Mouse (Mus musculus): Measurements from ENCODE around the gene Eif2s3x.

Gene Eif2s3x

DNA sequence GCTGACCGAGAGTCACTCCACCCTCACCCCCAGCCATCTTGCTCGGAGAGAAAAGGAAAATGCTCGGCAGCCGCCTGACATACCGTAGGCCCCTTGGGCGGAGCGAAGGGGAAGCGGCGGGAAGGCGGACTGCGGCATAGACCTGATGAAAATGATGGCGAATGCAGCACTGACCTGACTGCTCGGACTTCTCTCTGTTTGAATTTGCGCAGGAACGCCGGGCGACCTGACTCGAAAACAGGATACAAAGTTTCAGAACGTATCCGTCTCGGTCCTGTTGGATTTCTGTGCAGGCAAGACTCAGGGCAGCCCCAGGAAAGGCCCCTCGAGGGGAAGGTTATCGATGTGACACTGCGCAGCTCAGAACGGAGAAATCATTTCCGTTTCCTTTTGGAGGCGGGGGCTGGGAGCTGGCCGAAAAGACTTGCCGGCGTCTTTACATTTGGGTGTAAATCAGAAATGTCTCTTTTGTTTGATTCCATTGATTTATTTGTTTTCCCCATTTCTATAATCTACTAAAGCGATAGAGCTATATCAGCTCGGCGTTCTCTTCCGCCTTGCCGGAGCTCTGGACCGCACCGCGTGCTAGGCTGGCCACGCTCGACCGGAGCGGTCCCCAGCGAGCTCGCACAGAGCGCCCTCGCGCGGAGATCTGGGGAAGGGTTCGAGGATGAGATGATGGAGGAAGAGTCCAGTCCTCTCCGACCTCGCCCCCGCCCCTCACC is at the start of gene Eif2s3x:
TSS of gene Eif2s3x (minus strand) at position 266 of the 725 bp plus-strand sequence.
- peak; percentile 83 for DNase-seq (ENCODE audit: extremely low read depth, low read depth)

DNA sequence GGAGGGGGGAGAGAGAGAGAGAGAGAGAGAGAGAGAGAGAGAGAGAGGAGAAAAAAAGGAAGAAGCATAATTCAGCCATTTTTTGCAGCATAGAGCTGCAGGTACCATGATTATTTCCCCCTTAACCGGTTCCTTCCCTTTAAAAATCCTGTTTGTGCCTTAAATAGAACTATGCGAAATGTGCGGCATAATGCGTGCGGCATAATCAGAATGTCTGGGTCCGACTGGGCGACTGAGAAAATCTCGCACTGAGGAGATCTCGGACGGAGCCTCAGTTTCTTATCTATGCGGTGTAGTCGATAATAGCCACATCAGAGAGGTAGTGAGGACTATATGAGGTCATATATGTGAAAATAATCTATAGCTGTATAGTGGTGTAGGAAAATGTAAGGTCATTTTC is 22.9 kb upstream of the Eif2s3x start:
- peak; percentile 55 for DNase-seq (ENCODE audit: extremely low read depth, low read depth)

DNA sequence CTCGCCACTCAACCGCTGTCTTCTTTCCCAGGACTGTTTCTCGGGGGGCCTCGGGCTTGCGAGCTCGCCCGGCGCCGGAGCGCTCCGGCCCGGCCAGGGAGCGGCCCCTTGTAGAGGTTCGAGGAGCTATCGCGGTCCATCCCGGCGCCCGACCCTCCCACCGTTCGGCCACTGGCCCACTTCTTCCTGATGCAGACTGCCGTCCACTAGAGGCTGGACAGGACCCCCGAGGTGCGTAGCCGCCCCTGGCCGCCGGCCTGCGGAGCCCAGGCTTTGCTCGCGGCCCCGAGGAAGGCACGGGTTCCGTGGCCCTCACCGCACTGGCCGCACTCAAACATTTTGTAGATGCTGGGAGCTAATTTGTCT is 22.5 kb upstream of the Eif2s3x start:
- DNase-seq (ENCODE audit: extremely low read depth, low read depth) = no peak

DNA sequence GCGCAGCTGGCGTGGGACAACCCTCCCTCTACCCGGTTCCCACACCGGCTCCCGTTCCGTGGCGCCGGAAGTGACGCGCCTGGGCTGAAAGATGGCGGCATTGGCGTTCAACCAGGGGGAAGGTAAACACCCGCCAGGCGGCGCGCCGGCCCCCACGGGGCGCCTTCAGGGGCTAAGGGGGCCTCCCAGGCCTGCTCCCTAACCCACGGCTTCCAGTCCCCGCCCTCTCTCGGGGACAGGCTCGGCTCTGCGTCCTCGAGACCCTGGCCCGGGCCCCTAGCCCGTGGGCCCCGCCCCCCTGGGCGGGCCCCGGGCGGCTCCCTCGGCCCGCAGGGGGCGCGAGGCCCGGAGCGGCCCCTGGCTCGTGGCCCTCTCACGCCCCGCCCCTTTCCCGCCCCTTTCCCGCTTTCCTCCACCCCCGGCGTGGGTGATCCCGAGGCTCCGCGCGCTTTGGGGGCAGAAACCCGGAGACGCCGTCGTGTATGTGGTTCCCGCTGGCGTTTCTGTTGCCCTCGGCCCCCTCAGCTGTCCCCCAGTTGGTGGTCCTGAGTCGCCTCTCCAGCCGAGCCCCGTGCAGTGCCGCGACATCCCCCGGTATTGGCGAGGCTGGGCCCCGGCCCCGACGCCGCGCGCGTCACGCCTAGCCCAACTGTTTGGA is 22.0 kb upstream of the Eif2s3x start, which contains the start of gene Klhl15:
TSS of gene Klhl15 (plus strand) at position 68 of the 658 bp plus-strand sequence.
- peak; percentile 80 for DNase-seq (ENCODE audit: extremely low read depth, low read depth)

DNA sequence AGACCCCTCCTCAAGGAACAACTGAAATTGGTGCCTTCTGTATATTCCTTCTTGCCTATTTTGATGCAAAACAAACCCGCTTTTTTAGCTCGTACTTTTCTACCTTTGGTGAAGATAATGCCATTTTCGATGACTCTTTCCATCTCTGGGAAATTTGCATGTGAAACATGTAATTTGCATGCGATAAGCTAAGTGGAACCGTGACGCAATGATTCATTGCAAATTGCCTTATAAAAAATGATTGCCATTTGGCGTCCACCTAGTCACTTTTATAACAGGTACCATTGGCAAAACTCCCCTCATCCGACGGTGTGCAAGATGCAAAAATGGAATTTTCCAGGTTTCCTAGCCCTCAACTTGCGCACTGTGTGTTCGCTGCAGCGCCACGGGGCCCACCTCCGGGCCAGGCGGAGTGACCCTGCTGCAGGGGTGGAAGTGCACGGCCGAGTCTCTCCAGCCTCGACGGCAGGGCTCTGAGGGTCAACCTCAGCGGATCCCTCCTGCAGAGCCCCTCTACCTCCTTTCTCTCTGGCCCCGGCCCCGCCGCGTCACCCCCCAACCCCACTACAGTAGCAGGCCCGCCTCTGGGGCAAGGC is 21.4 kb upstream of the Eif2s3x start:
- DNase-seq (ENCODE audit: extremely low read depth, low read depth) = peak; percentile 72

DNA sequence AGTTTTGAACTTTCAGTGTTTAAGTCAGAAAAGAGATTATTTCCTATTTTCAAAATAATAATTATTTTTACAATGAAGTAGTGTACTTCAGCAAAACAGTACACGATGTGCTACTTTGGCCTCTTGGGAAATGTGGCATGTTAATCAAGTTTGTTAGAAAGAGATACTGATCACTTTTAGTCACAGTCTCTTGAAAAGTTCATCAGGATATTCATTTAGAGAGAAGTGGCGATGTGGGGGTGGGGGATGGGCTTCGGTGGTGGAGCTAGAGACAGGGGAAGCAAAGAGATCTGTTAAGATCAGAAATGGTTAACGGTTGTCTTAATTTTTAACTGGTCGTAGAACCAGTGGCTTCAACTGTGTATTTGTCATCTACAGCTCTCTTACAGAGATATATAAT is 20.8 kb upstream of the Eif2s3x start:
- DNase-seq (ENCODE audit: extremely low read depth, low read depth) = peak; percentile 37

DNA sequence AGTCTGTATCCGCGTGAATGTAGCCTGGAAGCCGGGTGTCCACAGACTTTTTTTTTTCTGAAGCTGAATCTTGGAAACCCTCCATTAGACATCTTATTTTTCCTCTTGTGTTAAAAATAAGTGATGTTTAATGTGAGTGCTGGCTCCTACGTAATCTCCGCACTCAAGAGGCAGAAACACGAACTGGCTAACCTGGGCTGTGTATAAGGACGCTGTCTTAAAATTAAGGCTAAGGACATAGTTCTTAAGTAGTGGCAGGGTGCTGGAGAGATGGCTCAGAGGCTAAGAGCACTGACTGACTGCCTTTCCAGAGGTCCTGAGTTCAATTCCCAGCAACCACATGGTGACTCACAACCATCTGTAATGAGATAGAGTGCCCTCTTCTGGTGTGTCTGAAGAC is 722 bp upstream of the Eif2s3x start:
- DNase-seq (ENCODE audit: extremely low read depth, low read depth) = peak; percentile 63

DNA sequence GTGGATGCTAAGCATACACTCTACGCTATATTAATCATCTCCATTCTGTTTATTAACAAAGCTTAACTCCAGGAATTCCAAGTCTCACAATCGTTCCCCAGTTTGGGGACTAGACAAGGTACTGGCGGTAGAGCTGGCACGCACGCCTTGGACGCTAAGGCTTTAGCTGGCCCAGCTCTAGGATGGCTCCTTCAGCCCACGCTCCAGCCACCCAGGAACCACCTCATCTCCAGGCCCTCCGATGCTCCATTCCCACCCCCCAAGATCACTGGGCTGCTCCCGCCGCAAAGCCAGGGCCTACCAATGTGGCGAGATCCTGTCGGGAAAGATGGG is 432 bp downstream of the Eif2s3x start:
- no peak for DNase-seq (ENCODE audit: extremely low read depth, low read depth)

DNA sequence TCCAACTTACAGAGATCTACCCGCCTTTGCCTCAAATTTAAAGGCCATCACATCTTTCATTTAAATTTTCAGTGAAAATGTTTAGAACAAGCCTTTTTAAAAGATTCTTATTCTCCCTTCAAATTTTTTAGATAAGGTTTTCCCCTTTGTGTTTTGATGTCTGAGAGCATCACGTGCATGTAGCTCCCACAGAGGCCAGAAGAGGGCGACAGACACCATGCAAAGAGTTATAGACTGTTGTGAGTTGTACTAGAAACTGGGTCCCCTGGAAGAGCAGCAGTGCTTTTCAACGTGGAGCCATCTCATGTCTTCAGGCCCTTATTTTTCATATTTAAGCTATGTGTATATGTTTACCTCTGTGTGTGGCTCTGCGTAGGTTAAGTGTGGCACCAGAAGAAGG is 14.9 kb downstream of the Eif2s3x start:
- DNase-seq (ENCODE audit: extremely low read depth, low read depth) = peak; percentile 39

DNA sequence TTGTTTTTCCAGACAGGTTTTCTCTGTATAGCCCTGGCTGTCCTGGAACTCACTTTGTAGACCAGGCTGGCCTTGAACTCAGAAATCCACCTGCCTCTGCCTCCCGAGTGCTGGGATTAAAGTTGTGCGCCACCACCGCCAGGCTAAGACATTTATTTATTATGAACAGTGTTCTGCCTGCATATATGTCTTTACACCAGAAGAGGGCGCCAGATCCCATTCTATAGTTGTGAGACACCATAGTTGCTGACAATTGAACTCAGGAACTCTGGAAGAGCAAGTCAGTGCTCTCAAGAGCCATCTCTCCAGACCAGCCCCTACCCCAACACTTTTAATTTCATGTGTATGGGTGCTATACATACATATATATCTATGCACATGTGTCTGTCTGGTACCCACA is 18.8 kb downstream of the Eif2s3x start:
- peak; percentile 43 for DNase-seq (ENCODE audit: extremely low read depth, low read depth)

DNA sequence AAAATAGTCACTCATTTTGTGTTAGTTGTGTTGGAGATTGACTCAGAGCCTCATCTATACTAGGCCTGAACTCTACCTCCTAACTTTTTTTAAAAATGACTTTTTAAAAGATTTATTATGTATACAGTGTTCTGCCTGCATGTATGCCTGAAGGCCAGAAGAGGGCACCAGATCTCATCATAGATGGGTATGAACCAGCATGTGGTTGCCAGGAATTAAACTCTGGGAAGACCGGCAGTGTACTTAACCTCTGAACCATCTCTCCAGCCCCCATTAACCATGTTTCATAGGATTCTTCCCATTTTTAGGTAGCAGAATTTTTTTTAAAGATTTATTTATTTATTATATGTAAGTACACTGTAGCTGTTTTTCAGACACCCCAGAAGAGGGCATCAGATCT is 27.5 kb downstream of the Eif2s3x start:
- peak; percentile 45 for DNase-seq (ENCODE audit: extremely low read depth, low read depth)

DNA sequence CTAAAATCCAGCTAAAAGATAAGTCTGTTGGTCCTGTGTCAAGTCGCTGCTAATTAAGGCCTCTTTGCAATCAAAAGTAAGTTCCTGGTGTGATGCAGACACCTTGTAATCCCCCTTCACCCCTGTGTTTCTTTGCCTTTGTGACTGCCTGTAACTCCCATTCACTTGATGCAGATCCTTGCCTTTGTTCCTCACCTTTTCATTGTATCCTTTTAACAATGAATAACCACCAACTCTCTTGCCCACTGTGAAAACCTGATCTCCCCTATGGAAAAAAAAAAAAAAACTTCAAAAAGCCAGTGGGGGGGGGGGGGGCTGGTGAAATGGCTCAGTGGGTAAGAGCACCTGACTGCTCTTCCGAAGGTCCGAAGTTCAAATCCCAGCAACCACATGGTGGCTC is 28.8 kb downstream of the Eif2s3x start:
- DNase-seq (ENCODE audit: extremely low read depth, low read depth) = no peak

DNA sequence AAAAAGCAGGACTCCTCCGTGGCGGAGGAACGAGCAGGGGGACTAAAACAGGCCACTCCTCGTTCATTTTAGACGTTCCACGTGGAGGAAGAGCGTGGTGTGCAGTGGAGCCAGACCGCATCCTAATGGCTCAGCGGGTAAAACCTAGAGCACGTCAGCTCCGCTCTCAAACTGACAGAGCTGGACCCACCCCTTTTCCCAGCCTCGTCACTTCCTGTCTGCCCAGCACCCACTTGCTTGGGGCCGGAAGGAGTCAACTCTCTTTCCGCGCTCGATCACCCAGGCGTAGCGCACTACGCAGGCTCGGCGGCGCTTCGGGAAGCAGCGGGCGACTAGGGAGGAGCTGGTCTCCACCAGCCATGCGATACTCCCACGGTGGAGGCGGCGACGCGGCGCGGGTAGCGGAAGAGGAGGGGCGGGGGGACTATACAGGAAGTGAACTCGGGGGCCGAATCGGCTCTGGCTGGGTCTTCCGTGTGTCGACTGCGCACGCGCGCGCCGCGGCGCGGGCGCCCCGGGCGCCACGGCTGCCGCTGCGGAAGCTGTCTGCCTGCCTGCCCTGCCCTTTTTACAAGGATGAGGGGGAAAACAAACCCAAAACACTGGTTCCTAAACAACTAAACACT is 34.8 kb downstream of the Eif2s3x start:
- DNase-seq (ENCODE audit: extremely low read depth, low read depth) = peak; percentile 97

DNA sequence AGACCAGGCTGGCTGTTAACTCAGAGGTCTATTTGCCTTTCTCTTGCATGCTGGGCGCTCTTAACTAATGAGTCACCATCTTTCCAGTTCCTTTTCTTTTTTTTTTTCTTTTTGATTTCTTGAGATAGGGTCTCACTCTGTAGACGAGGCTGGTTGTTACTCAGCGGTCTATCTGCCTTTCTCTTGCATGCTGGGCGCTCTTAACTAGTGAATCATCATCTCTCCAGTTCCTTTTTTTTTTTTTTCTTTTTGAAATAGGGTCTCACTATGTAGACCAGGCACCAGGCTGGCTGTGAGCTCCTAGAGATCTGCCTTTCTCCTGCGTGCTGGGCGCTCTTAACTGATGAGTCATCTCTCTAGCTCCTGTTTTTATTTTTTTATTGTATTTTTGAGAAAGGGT is 43.3 kb downstream of the Eif2s3x start:
- DNase-seq (ENCODE audit: extremely low read depth, low read depth) = peak; percentile 65

DNA sequence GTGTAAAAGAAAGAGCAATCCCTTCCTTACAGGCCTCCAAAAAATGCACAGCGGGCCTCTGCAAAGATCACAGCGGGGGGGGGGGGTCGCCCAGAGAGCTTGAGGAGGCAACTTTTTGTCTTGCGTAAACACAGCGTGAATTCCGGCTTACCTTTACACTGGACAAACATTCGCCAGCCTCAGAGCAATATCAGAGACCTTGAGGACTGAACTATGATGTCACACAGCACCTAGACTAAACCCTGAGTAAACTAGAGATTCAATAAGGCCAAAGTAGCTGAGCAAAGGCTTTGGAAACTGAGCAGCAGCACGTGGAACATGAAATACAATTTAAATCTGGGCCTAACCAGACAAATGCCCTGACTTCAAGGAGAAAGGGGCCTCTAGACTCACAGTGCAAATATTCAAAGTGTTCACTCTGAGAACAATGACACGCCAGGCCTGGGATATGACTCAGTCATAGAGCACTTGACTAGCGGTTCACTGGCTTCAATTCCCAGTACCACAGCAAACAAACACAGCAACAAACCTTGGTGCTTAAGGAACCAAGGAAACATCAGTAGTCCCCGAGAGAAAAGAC is 60.3 kb downstream of the Eif2s3x start:
- DNase-seq (ENCODE audit: extremely low read depth, low read depth) = no peak

DNA sequence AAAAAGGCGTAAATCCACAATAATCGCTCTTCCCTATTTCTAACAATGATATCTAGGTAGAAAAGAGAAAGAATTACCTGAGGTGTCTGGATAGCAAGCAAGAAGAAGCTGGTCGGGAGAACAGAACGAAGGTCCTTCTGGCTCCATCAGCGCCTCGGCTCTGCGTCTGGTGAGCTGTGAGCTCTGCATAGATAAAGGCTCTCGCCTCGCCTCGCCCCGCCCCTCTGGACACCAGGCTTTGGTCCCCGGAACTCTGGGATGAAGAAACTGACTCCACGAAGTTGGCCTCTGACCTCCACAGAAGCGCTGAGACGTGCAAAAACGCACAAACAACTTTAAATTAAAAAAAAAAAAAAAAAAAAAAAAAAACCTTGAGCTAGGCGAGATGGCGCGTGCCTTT is 62.2 kb downstream of the Eif2s3x start:
- DNase-seq (ENCODE audit: extremely low read depth, low read depth) = no peak

DNA sequence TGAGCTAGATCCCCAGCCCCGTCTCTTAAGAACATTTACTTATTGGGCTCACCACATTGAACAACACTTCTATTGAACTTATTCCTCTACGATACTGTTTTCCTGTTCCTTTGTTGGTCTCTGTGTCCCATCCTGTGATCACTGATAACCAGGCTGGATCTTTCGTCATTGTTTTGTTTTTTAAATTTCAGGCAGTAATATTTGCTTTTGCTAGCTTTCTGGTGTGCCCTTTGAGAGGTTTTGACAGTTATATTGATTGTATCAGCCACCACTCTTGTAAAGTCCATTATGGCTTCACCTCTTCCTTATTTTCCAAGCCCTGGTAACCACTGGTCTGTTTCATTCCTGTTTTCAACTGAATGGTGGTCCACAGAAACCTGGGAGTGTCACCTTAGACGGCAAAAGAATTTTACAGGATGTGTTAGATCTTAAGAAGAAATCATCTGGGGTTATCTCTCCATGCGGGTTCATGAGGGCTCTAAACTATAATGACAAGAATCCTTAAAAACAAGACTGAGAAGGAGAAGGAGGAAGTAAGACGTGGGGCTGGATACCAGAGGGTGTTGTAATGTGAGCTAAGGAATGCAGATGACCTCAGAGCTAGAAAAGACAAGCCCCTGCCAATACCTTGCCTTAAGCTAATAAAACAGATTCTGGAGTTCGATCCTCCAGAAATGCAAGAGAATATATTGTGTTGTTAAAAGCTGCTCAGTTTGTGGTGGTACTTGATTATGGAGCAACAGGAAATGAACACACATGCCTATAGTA is 70.5 kb downstream of the Eif2s3x start:
- no peak for DNase-seq (ENCODE audit: extremely low read depth, low read depth)

DNA sequence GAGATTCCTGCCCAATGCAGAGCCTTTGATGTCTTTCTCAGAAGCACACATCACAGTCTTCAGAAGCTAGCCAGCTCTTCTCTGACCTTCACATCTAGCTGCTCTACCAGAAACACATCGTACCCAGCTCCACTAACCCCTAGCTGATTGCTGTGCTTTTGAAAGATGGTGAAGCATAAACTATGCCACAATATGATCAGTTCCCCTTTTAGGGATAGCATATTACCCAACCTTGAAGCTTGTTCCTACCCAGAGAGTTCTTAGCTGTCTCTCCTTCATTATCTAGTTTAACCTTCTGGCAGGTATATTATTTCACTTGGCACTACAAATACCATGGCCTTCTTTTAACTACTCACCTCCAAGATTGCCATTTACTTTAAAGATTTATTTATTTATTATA is 72.6 kb downstream of the Eif2s3x start:
- no peak for DNase-seq (ENCODE audit: extremely low read depth, low read depth)
